Mouse (Mus musculus): Measurements from ENCODE around the gene Tars2.

GRCm38 (mm10) chr3:95771985-95772384, 12.0 kb upstream of the Tars2 start:
- no peak for TF ChIP-seq JUND (conservative IDR thresholded peaks at IDR 0.05; ENCODE audit: low read depth, low read length)
- TF ChIP-seq HCFC1 (IDR thresholded peaks at IDR 0.05; ENCODE audit: low read depth, low read length): no peak
- peak; percentile 36 to 67; a peak in 3 of 4 replicates for TF ChIP-seq CTCF (conservative IDR thresholded peaks at IDR 0.05 in 1 of 2, IDR thresholded peaks at IDR 0.05 in 1 of 2; ENCODE audit: low read depth in 2 of 2, low read length in 2 of 2)
- peak; percentile 72 for TF ChIP-seq SMC3 (IDR thresholded peaks at IDR 0.05; ENCODE audit: low read depth, low read length)
- TF ChIP-seq ETS1 (conservative IDR thresholded peaks at IDR 0.05; ENCODE audit: low read depth, low read length): no peak
- TF ChIP-seq ZMIZ1 (IDR thresholded peaks at IDR 0.05; ENCODE audit: low read depth, low read length): no peak
- TF ChIP-seq MAFK (IDR thresholded peaks at IDR 0.05; ENCODE audit: insufficient replicate concordance, low read length): no peak
- no peak for TF ChIP-seq MAZ (IDR thresholded peaks at IDR 0.05; ENCODE audit: low read depth, low read length)
- TF ChIP-seq POLR2A (IDR thresholded peaks at IDR 0.05; ENCODE audit: low read depth, low read length): no peak
- TF ChIP-seq ELF1 (IDR thresholded peaks at IDR 0.05; ENCODE audit: low read depth, low read length): no peak
- TF ChIP-seq RCOR1 (conservative IDR thresholded peaks at IDR 0.05; ENCODE audit: low read depth, low read length): no peak
- no peak for TF ChIP-seq EP300 (IDR thresholded peaks at IDR 0.05; ENCODE audit: low read length)
- TF ChIP-seq UBTF (IDR thresholded peaks at IDR 0.05; ENCODE audit: low read depth, low read length): no peak

Data from CH12.LX (cell line).